Mouse (Mus musculus) monocyte, adult 5-6 weeks (primary cell): Measurements from ENCODE around the gene Calm4. TPM values are rescaled to one million over a fixed set of nuclear protein-coding genes. Genes with fewer than 3 reads are reported as not detected.

ENCODE experiments used
- ATAC-seq: fragments of 153-309, 156-312 bp; replicated peaks from 2 replicates; pipeline ENCODE4 v1.8.0; 2017; ENCODE audit warnings: mild to moderate bottlenecking; ENCODE audit not compliant: low TSS enrichment, insufficient number of reproducible peaks, severe bottlenecking, poor library complexity, low FRiP score
- total RNA-seq: library from RNA; stranded (forward); fragments of 200-1000, 200-491, 200-594 nt; gene quantifications from 3 replicates; pipeline ENCODE4 v1.2.3, GENCODE M21; 2017

Calm4 gene
- total RNA-seq, 1 experiment from 2014 or later, result not detected

GRCm38 (mm10) chr13:3853648-3854333, 16.2 kb downstream of the Calm4 start, which contains the start of gene Calm5:
Gene Calm5 (plus strand): TSS chr13:3854173.
- ATAC-seq, result peak; percentile 40; the same call in 1 of the 2 replicates

GRCm38 (mm10) chr13:3854856-3855255, 17.3 kb downstream of the Calm4 start:
- ATAC-seq, result no peak

- no peak for ATAC-seq
Measured at GRCm38 (mm10) chr13:3856252-3856651, 18.7 kb downstream of the Calm4 start.

GRCm38 (mm10) chr13:3861251-3861650, 23.7 kb downstream of the Calm4 start:
- no peak for ATAC-seq

GRCm38 (mm10) chr13:3862325-3862724, 24.8 kb downstream of the Calm4 start:
- no peak for ATAC-seq

- ATAC-seq, result no peak
Measured at GRCm38 (mm10) chr13:3862922-3863580, 25.5 kb downstream of the Calm4 start.

- ATAC-seq, result 0 out of 2 replicates have a peak, but pooled peaks have one; percentile 17
Measured at GRCm38 (mm10) chr13:3865648-3866354, 28.2 kb downstream of the Calm4 start.

GRCm38 (mm10) chr13:3866355-3867052, 28.9 kb downstream of the Calm4 start:
- no peak for ATAC-seq

- no peak for ATAC-seq
Measured at GRCm38 (mm10) chr13:3867158-3867557, 29.6 kb downstream of the Calm4 start.

- ATAC-seq, result no peak
Measured at GRCm38 (mm10) chr13:3869901-3870300, 32.3 kb downstream of the Calm4 start.

GRCm38 (mm10) chr13:3872832-3873231, 35.3 kb downstream of the Calm4 start:
- no peak for ATAC-seq

- no peak for ATAC-seq
Measured at GRCm38 (mm10) chr13:3876448-3876847, 38.9 kb downstream of the Calm4 start.

- ATAC-seq, result 0 out of 2 replicates have a peak, but pooled peaks have one; percentile 40
Measured at GRCm38 (mm10) chr13:3877185-3877584, 39.6 kb downstream of the Calm4 start.

GRCm38 (mm10) chr13:3877679-3878220, 40.2 kb downstream of the Calm4 start:
- no peak for ATAC-seq

- no peak for ATAC-seq
Measured at GRCm38 (mm10) chr13:3886663-3887062, 49.1 kb downstream of the Calm4 start.
